Mouse (Mus musculus) megakaryocyte, embryonic 14.5 days (primary cell): ENCODE data around the gene Inpp4a.

Source experiments
- FLI1 ChIP-seq: IDR thresholded peaks from 2 replicates; pipeline ENCODE4 v1.6.1; 2012; ENCODE audit warnings: low read length, inconsistent platforms, mixed read lengths
- GATA1 ChIP-seq: IDR thresholded peaks from 3 replicates; pipeline ENCODE4 v1.6.1; 2012; ENCODE audit warnings: mixed read lengths, low read length, inconsistent platforms, borderline replicate concordance

DNA sequence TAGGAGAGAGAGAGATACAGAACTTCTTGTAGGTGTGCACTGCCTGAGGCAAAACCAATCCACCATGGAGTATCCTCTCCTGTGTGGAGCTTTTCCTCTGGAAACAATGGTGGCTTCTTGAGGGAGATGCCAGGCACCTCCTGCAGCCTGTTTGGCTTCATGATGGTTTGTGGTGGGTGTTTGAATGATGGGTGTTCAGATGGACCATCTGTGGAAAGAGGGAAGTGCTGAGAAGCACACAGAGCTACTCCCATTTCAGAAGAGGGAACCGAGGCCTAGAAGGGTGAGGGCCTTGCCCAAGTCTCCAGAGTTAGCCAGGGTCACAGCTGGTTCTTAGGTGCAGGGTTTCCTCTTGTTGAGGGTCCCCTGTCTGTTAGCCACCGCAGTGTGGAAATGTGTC is 23.0 kb downstream of the Inpp4a start:
- TF ChIP-seq GATA1 (no peak), FLI1 (no peak)
